23 mouse cellular contexts compared by ENCODE assay signal in the genomic region with DNA sequence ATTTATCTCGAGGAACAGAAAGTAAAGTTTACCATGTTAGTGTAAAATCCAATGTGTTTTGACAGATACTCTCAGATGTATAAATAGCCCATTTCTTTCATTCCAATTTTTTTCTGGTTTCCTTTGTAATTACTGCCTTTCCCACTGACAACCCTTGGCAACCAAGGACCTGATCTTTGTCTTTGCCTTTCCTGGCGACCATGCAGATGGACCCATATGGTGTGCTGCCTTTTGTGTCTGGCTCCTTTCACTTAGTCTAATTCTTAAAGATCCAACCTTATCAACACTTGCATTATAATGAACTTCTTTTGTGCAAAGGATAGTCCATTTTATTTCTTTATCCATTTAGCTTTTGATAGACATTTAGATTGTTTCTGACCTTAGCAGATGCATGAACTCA.
"Had no signal": no experiment of that assay in that cellular context is flagged by ENCODE, and none has a peak within 500 bp of the region (broad histone marks: within the 10 kb centered on the region; RNA-seq: fewer than 3 reads in every experiment).

No protein-coding gene starts in this region.

- H3K4me2 ChIP-seq: kidney, embryonic 15.5 days; limb, embryonic 13.5 days; liver, embryonic 12.5 days; liver, embryonic 15.5 days; lung, embryonic 15.5 days; midbrain, embryonic 12.5 days; midbrain, embryonic 15.5 days; neural tube, embryonic 13.5 days had no signal

- ATAC-seq: liver, embryonic 12.5 days; midbrain, embryonic 15.5 days had no signal

- H3K9me3 ChIP-seq: kidney, embryonic 15.5 days; limb, embryonic 10.5 days; limb, embryonic 13.5 days; liver, embryonic 12.5 days; liver, embryonic 15.5 days; lung, embryonic 15.5 days; midbrain, embryonic 12.5 days; midbrain, embryonic 15.5 days; neural tube, embryonic 13.5 days had no signal

- H3K27ac ChIP-seq: kidney, embryonic 15.5 days; left cerebral cortex, adult 2 months; limb, embryonic 10.5 days; limb, embryonic 13.5 days; liver, embryonic 12.5 days; liver, embryonic 15.5 days; lung, embryonic 15.5 days; midbrain, embryonic 12.5 days; midbrain, embryonic 15.5 days; neural tube, embryonic 13.5 days had no signal

- H3K4me1 ChIP-seq: kidney, embryonic 15.5 days; limb, embryonic 10.5 days; limb, embryonic 13.5 days; liver, embryonic 12.5 days; liver, embryonic 15.5 days; lung, embryonic 15.5 days; midbrain, embryonic 15.5 days; neural tube, embryonic 13.5 days had no signal

- H3K36me3 ChIP-seq: kidney, embryonic 15.5 days; limb, embryonic 10.5 days; limb, embryonic 13.5 days; liver, embryonic 12.5 days; liver, embryonic 15.5 days; lung, embryonic 15.5 days; midbrain, embryonic 12.5 days; midbrain, embryonic 15.5 days; neural tube, embryonic 13.5 days had no signal

- H3K4me3 ChIP-seq: kidney, embryonic 15.5 days; left cerebral cortex, adult 2 months; limb, embryonic 10.5 days; limb, embryonic 13.5 days; liver, embryonic 12.5 days; liver, embryonic 15.5 days; lung, embryonic 15.5 days; midbrain, embryonic 12.5 days; midbrain, embryonic 15.5 days; myocyte; neural tube, embryonic 13.5 days had no signal

- DNase-seq: kidney, postnatal 10 days; kidney, postnatal 36 days; layer of hippocampus, postnatal 36 days; liver; lung, adult 18-20 months; lung, postnatal 10 days; lung, postnatal 36 days; retina, postnatal 1 day; right cerebral cortex, postnatal 25 days; spleen, adult 18-20 months; thymus, adult 18-20 months; thymus, postnatal 4 days had no signal

- H3K9ac ChIP-seq: kidney, embryonic 15.5 days; limb, embryonic 13.5 days; liver, embryonic 12.5 days; liver, embryonic 15.5 days; lung, embryonic 15.5 days; midbrain, embryonic 12.5 days; midbrain, embryonic 15.5 days; neural tube, embryonic 13.5 days had no signal

- H3K27me3 ChIP-seq: kidney, embryonic 15.5 days; limb, embryonic 13.5 days; liver, embryonic 12.5 days; liver, embryonic 15.5 days; lung, embryonic 15.5 days; midbrain, embryonic 12.5 days; midbrain, embryonic 15.5 days; neural tube, embryonic 13.5 days had no signal
